Mouse (Mus musculus) stomach, postnatal 0 days (tissue): ENCODE results near the gene Slc6a20b. TPM values are rescaled to one million over a fixed set of nuclear protein-coding genes. Genes with fewer than 3 reads are reported as not detected.

Experiments
- ATAC-seq: fragments of 200-750 bp; cut with Nextera tagmentation; 2 replicates; pipeline ENCODE4 v1.8.0; 2017; ENCODE audit not compliant: low FRiP score, low TSS enrichment
- DNase-seq: peaks from one replicate; pipeline ENCODE4 v3.0.0-alpha.2; 2016; ENCODE audit warnings: low spot score
- H3K27ac ChIP-seq: fragments of 300-500 bp; sonication (generic); replicated peaks from 2 replicates; pipeline ENCODE4 v1.5.1; 2014; ENCODE audit warnings: mild to moderate bottlenecking, control low read depth
- H3K27me3 ChIP-seq: fragments of 300-500 bp; sonication (generic); 2 replicates; pipeline ENCODE4 v1.6.1; 2014; ENCODE audit warnings: low read length; ENCODE audit not compliant: control insufficient read depth, insufficient read depth
- H3K36me3 ChIP-seq: fragments of 300-500 bp; sonication (generic); 2 replicates; pipeline ENCODE4 v1.6.1; 2014; ENCODE audit warnings: low read length, mixed read lengths; ENCODE audit not compliant: control insufficient read depth, insufficient read depth
- H3K4me1 ChIP-seq: fragments of 300-500 bp; sonication (generic); replicated peaks from 2 replicates; pipeline ENCODE4 v1.6.1; 2014; ENCODE audit warnings: antibody characterized with exemption; ENCODE audit not compliant: control insufficient read depth, insufficient read depth
- H3K4me2 ChIP-seq: fragments of 300-500 bp; sonication (generic); replicated peaks from 2 replicates; pipeline ENCODE4 v1.6.1; 2014; ENCODE audit warnings: low read depth, mild to moderate bottlenecking, control low read depth, moderate library complexity
- H3K4me3 ChIP-seq: fragments of 300-500 bp; sonication (generic); 2 replicates; pipeline ENCODE4 v1.5.1; 2014; ENCODE audit warnings: low read depth, low read length, control low read depth
- H3K9ac ChIP-seq: fragments of 300-500 bp; sonication (generic); 2 replicates; pipeline ENCODE4 v1.6.1; 2014; ENCODE audit warnings: mild to moderate bottlenecking, low read length, control low read depth, mixed read lengths
- H3K9me3 ChIP-seq: fragments of 300-500 bp; sonication (generic); 2 replicates; pipeline ENCODE4 v1.6.1; 2016; ENCODE audit warnings: low read length; ENCODE audit not compliant: control insufficient read depth
- CTCF ChIP-seq: IDR thresholded peaks from 2 replicates; pipeline ENCODE4 v1.5.1; 2016; ENCODE audit warnings: antibody characterized with exemption, low read depth, mild to moderate bottlenecking, moderate library complexity
- EP300 ChIP-seq: optimal IDR thresholded peaks from 2 replicates; pipeline ENCODE3; 2016; ENCODE audit warnings: antibody characterized with exemption
- WGBS: fragments of 180-500 bp; shearing (Covaris S2); extraction: QIAGEN DNeasy Blood & Tissue Kit; methylation state at CpG from one replicate; pipeline ENCODE4 v1.1.7; 2014; 5-methylcytosine and 5-hydroxymethylcytosine counted together
- polyA plus RNA-seq: library from polyadenylated mRNA; unstranded; fragments of >200 nt; fragmentation: Nextera tagmentation; extraction: Ambion mirVana; gene quantifications from 2 replicates; pipeline ENCODE4 v1.2.1, GENCODE M21; 2015

Gene Slc6a20b
- polyA plus RNA-seq, 1 experiment from 2014 or later = 0.06 TPM

- no peak for DNase-seq
- Histone ChIP-seq H3K9me3 (no peaks in the 10 kb centered on the region), H3K4me1 (no peaks in the 10 kb centered on the region), H3K4me3 (no peak overlapping the region), H3K27ac (no peak overlapping the region), H3K9ac (no peak overlapping the region), H3K36me3 (no peaks in the 10 kb centered on the region), H3K4me2 (no peak overlapping the region), H3K27me3 (no peaks in the 10 kb centered on the region)
- ATAC-seq = no peak
- TF ChIP-seq EP300 (no peak), CTCF (no peak)
These were observed 5.9 kb upstream of the Slc6a20b start for GRCm38 (mm10) chr9:123638231-123638630.

GRCm38 (mm10) chr9:123636771-123637170, 4.4 kb upstream of the Slc6a20b start:
- 61% methylated on average over 5 of the region's 5 CpGs for WGBS
- no peaks in the 10 kb centered on the region for H3K36me3 ChIP-seq

GRCm38 (mm10) chr9:123632993-123633392, 628 bp upstream of the Slc6a20b start:
- no peak for DNase-seq
- H3K36me3 ChIP-seq = no peaks in the 10 kb centered on the region
- H3K4me2 ChIP-seq = no peak overlapping the region
- H3K9ac ChIP-seq = no peak overlapping the region
- no peaks in the 10 kb centered on the region for H3K27me3 ChIP-seq
- H3K4me3 ChIP-seq = no peak overlapping the region
- H3K27ac ChIP-seq = no peak overlapping the region
- 89% methylated on average over 3 of the region's 3 CpGs for WGBS
- TF ChIP-seq CTCF (no peak), EP300 (no peak)
- no peak for ATAC-seq
- no peaks in the 10 kb centered on the region for H3K9me3 ChIP-seq
- H3K4me1 ChIP-seq = no peaks in the 10 kb centered on the region

More at GRCm38 (mm10) chr9:123636771-123637170, 4.4 kb upstream of the Slc6a20b start:
- TF ChIP-seq CTCF (no peak), EP300 (no peak)
- Histone ChIP-seq H3K4me2 (no peak overlapping the region), H3K4me3 (no peak overlapping the region), H3K9me3 (no peaks in the 10 kb centered on the region), H3K27ac (no peak overlapping the region), H3K9ac (no peak overlapping the region), H3K4me1 (no peaks in the 10 kb centered on the region), H3K27me3 (no peaks in the 10 kb centered on the region)
- ATAC-seq = no peak
- no peak for DNase-seq

GRCm38 (mm10) chr9:123631666-123632065, 699 bp downstream of the Slc6a20b start:
- H3K4me2 ChIP-seq = no peak overlapping the region
- H3K4me1 ChIP-seq = no peaks in the 10 kb centered on the region
- ATAC-seq (no peak), DNase-seq (no peak)
- H3K36me3 ChIP-seq = no peaks in the 10 kb centered on the region
- H3K4me3 ChIP-seq = no peak overlapping the region
- 80% methylated on average over 3 of the region's 3 CpGs for WGBS
- H3K27ac ChIP-seq = no peak overlapping the region
- TF ChIP-seq CTCF (no peak), EP300 (no peak)
- H3K9ac ChIP-seq = no peak overlapping the region
- no peaks in the 10 kb centered on the region for H3K9me3 ChIP-seq
- H3K27me3 ChIP-seq = no peaks in the 10 kb centered on the region

GRCm38 (mm10) chr9:123625821-123626220, 6.5 kb downstream of the Slc6a20b start:
- Histone ChIP-seq H3K9me3 (no peaks in the 10 kb centered on the region), H3K4me2 (no peak overlapping the region), H3K4me1 (no peaks in the 10 kb centered on the region), H3K36me3 (no peaks in the 10 kb centered on the region), H3K4me3 (no peak overlapping the region), H3K27me3 (no peaks in the 10 kb centered on the region), H3K27ac (no peak overlapping the region), H3K9ac (no peak overlapping the region)
- 92% methylated on average over 9 of the region's 11 CpGs for WGBS
- no peak for DNase-seq
- no peak for ATAC-seq
- no peak for TF ChIP-seq CTCF
- no peak for TF ChIP-seq EP300

- Histone ChIP-seq H3K4me3 (no peak overlapping the region), H3K4me2 (no peak overlapping the region), H3K9me3 (no peaks in the 10 kb centered on the region), H3K36me3 (no peaks in the 10 kb centered on the region), H3K27ac (no peak overlapping the region), H3K27me3 (no peaks in the 10 kb centered on the region), H3K9ac (no peak overlapping the region), H3K4me1 (no peaks in the 10 kb centered on the region)
- WGBS = 82% methylated on average over 2 of the region's 2 CpGs
- ATAC-seq = no peak
- TF ChIP-seq EP300 (no peak), CTCF (no peak)
- DNase-seq = no peak
These were observed 7.6 kb downstream of the Slc6a20b start for GRCm38 (mm10) chr9:123624741-123625140.
